Mouse (Mus musculus): ENCODE results near the gene Ccl7.

- TF ChIP-seq MAFK (IDR thresholded peaks at IDR 0.05; ENCODE audit: insufficient read depth, low read depth, low read length) (no peak), ZNF384 (IDR thresholded peaks at IDR 0.05; ENCODE audit: low read depth, low read length) (no peak)
Measured at GRCm38 (mm10) chr11:82077031-82077430, 31.5 kb downstream of the Ccl7 start.

Data from ES-E14 (cell line).